Mouse (Mus musculus) cerebellum, postnatal 36 days (tissue): ENCODE measurements around the gene Btbd35f23.
"Not testable (repeated sequence)": the region's sequence is repeated elsewhere in the genome, so short reads cannot be mapped to it uniquely, and the experiment has no call there.

Experiments
- DNase-seq, 2 experiments: peaks; one replicate each; pipeline ENCODE4 v3.0.0; 2021 to 2022; ENCODE audit warnings: mixed read lengths in 2 of 2

Btbd35f23 gene

DNA sequence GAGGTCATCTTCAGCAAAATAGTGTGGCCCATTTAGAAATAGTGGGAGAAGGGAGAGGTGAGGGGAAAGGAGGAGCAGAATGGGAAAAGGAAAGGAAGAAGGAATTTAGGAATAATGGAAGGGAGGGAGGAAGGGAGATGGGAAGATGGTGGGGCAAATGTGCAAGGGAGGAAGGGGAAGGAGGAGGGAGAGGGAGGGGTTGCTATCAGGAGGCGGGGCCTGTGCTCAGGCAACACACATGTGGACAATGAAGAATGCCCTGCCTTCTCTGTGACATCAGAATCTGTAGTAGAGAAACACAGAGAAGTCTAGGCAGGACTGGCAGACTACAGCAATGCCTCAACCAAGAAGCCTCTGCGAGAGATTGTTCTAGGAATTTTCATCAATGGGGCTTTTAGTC is at the start of gene Btbd35f23:
Btbd35f23 (plus strand) TSS at position 301 of the 400 bp plus-strand sequence.
- DNase-seq, result not testable (repeated sequence)
